Mouse (Mus musculus): ENCODE measurements around the gene Tmem165. TPM values are rescaled to one million over a fixed set of nuclear protein-coding genes. Genes with fewer than 3 reads are reported as not detected.
A peak's percentile ranks its signal among the peaks of the same experiment; 100 is the strongest.

Gene Tmem165
- 142 and 148 TPM in 2 replicates for polyA plus RNA-seq (2016; fragmentation: Nextera tagmentation; extraction: Ambion mirVana)

DNA sequence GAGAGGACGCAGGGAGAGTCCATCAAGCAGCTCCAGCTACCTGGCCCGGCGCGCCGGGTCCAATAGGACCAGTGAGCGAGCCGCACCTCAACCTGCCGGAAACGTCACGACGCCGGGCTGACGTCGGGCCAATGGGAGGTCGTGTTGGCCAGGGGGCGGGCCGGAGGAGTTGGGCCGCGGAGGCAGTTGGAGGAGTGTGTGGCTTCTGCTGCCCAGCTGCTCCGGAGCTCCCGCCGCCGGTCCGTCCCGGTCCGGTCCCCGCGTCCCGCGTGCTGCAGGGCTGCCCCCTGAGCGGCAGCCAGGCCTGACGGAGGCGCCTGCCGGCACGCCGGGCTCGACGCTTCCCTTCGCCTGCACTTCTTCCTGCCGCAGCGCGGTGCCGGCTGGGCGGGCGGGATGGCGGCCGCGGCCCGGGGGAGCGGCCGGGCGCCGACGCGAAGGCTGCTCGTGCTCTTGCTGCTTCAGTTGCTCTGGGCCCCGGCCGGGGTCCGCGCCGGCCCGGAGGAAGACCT lies at the start of gene Tmem165:
Tmem165 (plus strand) TSS at position 131 of the 512 bp plus-strand sequence.
- WGBS = under 1% methylated on average over 62 of the region's 62 CpGs
- no peaks in the 10 kb centered on the region for H3K27me3 ChIP-seq
- 0 out of 2 replicates have a peak, but pooled peaks cover 5% of the 10 kb centered on the region for H3K36me3 ChIP-seq

DNA sequence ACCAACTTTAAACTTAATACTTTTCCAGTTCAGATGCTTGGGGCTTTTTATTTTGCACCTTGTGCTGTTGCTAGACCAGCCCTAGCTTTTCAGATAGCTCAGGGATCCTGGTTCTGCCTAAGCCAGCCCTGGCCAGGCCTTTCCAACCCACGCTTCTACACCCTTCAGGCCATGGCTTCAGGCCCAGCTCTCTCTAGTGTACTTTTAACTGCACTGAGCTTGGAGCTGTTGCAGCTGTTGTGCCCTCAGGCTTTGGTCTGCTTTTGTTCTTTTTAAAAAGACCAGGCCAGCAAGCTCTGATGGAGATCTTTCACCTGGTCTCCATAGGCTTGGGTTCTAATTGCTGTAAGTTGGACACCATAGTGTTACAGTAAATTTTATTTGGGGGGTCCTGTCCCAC lies 48.0 kb upstream of the Tmem165 start:
- Histone ChIP-seq H3K27me3 (no peaks in the 10 kb centered on the region), H3K4me1 (peaks cover 9% of the 10 kb centered on the region; the same call in 1 of the 2 replicates), H3K27ac (no peak overlapping the region), H3K9ac (no peak overlapping the region), H3K4me2 (replicated peaks) (no peak overlapping the region), H3K4me3 (no peak overlapping the region), H3K9me3 (no peaks in the 10 kb centered on the region), H3K36me3 (no peaks in the 10 kb centered on the region)
- no peak for ATAC-seq (ENCODE audit: insufficient number of reproducible peaks, insufficient read depth, low FRiP score, low TSS enrichment)
- 75% methylated on average over 1 of the region's 1 CpGs for WGBS

More for the DNA sequence above, at the start of gene Tmem165:
- ATAC-seq (ENCODE audit: insufficient number of reproducible peaks, insufficient read depth, low FRiP score, low TSS enrichment) = peak; percentile 95
- peak within 1 kb of the TSS; percentile 97 for H3K9ac ChIP-seq
- H3K4me3 ChIP-seq = peak within 1 kb of the TSS; percentile 95
- peak within 1 kb of the TSS; percentile 97 for H3K27ac ChIP-seq
- peaks cover 27% of the 10 kb centered on the region for H3K4me1 ChIP-seq
- H3K4me2 ChIP-seq (replicated peaks) = peak within 1 kb of the TSS; percentile 78
- no peaks in the 10 kb centered on the region for H3K9me3 ChIP-seq

- no peaks in the 10 kb centered on the region for H3K27me3 ChIP-seq
- H3K4me3 ChIP-seq = no peak overlapping the region
- no peaks in the 10 kb centered on the region for H3K36me3 ChIP-seq
- H3K9me3 ChIP-seq = no peaks in the 10 kb centered on the region
- no peak overlapping the region for H3K9ac ChIP-seq
- peaks cover 9% of the 10 kb centered on the region; the same call in 1 of the 2 replicates for H3K4me1 ChIP-seq
- H3K27ac ChIP-seq = no peak overlapping the region
- H3K4me2 ChIP-seq (replicated peaks) = no peak overlapping the region
- ATAC-seq (ENCODE audit: insufficient number of reproducible peaks, insufficient read depth, low FRiP score, low TSS enrichment) = no peak
- 96% methylated on average over 3 of the region's 3 CpGs for WGBS
Measured at GRCm38 (mm10) chr5:76136271-76136670, 47.4 kb upstream of the Tmem165 start.

DNA sequence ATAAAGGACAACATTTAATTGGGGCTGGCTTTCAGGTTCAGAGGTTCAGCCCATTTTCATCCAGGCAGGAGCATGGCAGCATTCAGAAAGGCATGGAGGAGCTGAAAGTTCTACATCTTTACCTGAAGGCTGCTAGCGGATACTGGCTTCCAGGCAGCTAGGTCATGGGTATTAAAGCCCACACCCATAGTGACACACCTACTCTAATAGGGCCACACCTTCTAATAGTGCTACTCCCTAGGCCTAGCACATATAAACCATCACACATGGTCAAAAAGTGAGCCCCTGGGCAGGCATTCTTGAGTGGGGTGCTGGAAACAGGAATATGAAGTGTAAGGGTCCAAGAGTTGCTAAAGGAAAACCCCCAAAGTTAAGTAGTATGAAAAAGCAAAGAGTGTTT lies 46.1 kb upstream of the Tmem165 start:
- Histone ChIP-seq H3K4me1 (peaks cover 9% of the 10 kb centered on the region; the same call in 1 of the 2 replicates), H3K4me3 (no peak overlapping the region), H3K36me3 (no peaks in the 10 kb centered on the region), H3K9ac (no peak overlapping the region), H3K9me3 (no peaks in the 10 kb centered on the region), H3K27me3 (no peaks in the 10 kb centered on the region), H3K27ac (no peak overlapping the region), H3K4me2 (replicated peaks) (no peak overlapping the region)
- 86% methylated on average over 1 of the region's 1 CpGs for WGBS
- ATAC-seq (ENCODE audit: insufficient number of reproducible peaks, insufficient read depth, low FRiP score, low TSS enrichment) = no peak

- Histone ChIP-seq H3K4me1 (peaks cover 9% of the 10 kb centered on the region; the same call in 1 of the 2 replicates), H3K9ac (no peak overlapping the region), H3K9me3 (no peaks in the 10 kb centered on the region), H3K4me2 (replicated peaks) (no peak overlapping the region), H3K4me3 (no peak overlapping the region), H3K27ac (no peak overlapping the region), H3K27me3 (no peaks in the 10 kb centered on the region), H3K36me3 (no peaks in the 10 kb centered on the region)
- WGBS = 80% methylated on average over 1 of the region's 1 CpGs
- ATAC-seq (ENCODE audit: insufficient number of reproducible peaks, insufficient read depth, low FRiP score, low TSS enrichment) = no peak
Measured at GRCm38 (mm10) chr5:76138071-76138470, 45.6 kb upstream of the Tmem165 start.

DNA sequence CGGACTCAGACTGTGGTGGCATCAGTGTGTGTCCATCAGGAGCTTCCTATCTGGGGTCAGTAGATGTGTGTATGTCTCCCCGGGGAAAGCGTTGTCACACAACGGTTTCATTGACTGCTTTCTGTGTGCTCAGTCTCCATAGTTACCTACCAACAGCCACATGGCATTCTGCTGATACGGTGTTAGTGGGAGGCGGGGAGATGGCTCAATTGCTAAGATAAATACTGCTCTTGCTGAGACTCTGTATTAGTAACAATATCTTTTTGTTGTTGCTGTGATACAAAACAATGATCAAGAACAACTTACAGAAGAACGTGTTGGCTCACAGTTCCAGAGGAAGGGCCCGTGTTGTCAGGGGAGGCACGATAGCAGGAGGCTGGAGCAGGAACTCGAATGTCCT lies 45.2 kb upstream of the Tmem165 start:
- ATAC-seq (ENCODE audit: insufficient number of reproducible peaks, insufficient read depth, low FRiP score, low TSS enrichment) = no peak
- H3K27ac ChIP-seq = no peak overlapping the region
- H3K4me1 ChIP-seq = peaks cover 9% of the 10 kb centered on the region; the same call in 1 of the 2 replicates
- H3K4me2 ChIP-seq (replicated peaks) = no peak overlapping the region
- H3K9ac ChIP-seq = no peak overlapping the region
- no peaks in the 10 kb centered on the region for H3K36me3 ChIP-seq
- H3K4me3 ChIP-seq = no peak overlapping the region
- H3K9me3 ChIP-seq = no peaks in the 10 kb centered on the region
- no peaks in the 10 kb centered on the region for H3K27me3 ChIP-seq
- WGBS = 73% methylated on average over 10 of the region's 10 CpGs

DNA sequence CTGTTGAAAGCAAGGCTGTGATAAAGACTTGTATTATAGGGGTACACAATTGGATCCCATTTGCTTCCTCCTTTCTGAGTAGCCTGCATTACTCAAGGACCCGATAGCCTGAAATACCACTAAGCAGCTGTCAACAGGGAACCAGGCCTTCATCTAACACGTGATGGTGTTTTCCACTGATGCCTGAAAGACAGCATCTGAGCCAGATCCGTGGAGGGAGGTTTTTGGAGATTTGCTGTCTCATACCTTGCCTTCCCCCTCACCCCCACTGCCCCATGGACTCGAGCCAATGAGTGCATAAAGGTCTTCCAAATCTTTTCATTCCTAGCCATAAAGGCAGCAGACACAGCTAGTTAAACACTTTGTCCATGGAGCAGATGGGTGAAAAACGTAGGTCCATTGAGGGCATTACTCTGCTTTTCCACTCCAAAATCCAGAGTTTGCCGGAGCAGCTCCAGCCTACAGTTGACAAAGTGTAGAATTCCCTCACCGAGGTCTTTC lies 44.5 kb upstream of the Tmem165 start:
- no peaks in the 10 kb centered on the region for H3K36me3 ChIP-seq
- no peaks in the 10 kb centered on the region for H3K9me3 ChIP-seq
- peaks cover 9% of the 10 kb centered on the region; the same call in 1 of the 2 replicates for H3K4me1 ChIP-seq
- H3K27me3 ChIP-seq = no peaks in the 10 kb centered on the region
- ATAC-seq (ENCODE audit: insufficient number of reproducible peaks, insufficient read depth, low FRiP score, low TSS enrichment) = no peak
- no peak overlapping the region for H3K4me3 ChIP-seq
- no peak overlapping the region for H3K9ac ChIP-seq
- H3K27ac ChIP-seq = no peak overlapping the region
- peak overlapping the region; percentile 75 for H3K4me2 ChIP-seq (replicated peaks)
- WGBS = 61% methylated on average over 7 of the region's 7 CpGs

GRCm38 (mm10) chr5:76139808-76140729 lies 43.6 kb upstream of the Tmem165 start, which contains the start of gene Srd5a3:
Gene Srd5a3, plus strand, starts transcription at chr5:76140271.
- under 1% methylated on average over 69 of the region's 69 CpGs for WGBS
- H3K4me3 ChIP-seq = peak within 1 kb of the TSS; percentile 63
- no peaks in the 10 kb centered on the region for H3K27me3 ChIP-seq
- peak within 1 kb of the TSS; percentile 97 for H3K27ac ChIP-seq
- peak within 1 kb of the TSS; percentile 84 for H3K9ac ChIP-seq
- peak; percentile 94 for ATAC-seq (ENCODE audit: insufficient number of reproducible peaks, insufficient read depth, low FRiP score, low TSS enrichment)
- H3K4me1 ChIP-seq = peaks cover 9% of the 10 kb centered on the region; the same call in 1 of the 2 replicates
- peak within 1 kb of the TSS; percentile 75 for H3K4me2 ChIP-seq (replicated peaks)
- H3K9me3 ChIP-seq = no peaks in the 10 kb centered on the region
- no peaks in the 10 kb centered on the region for H3K36me3 ChIP-seq

DNA sequence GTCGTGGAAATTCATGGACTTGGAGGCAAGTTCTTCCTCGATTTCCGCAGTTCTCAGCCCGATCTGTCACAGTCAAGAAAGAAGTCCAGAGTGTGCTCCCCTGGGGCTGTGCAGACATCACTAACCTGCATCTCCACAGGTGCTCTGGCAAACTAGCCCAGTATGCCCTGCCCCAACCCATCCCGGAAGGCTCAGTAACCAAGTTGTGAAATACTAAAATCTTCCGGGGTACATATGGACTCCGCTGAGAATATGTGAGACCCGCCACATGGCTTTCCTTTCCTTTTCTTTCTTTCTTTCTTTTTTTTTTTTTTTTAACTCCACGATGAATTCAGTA lies 43.0 kb upstream of the Tmem165 start:
- Histone ChIP-seq H3K27ac (peak overlapping the region; percentile 97), H3K9ac (peak overlapping the region; percentile 84), H3K9me3 (no peaks in the 10 kb centered on the region), H3K4me2 (replicated peaks) (peak overlapping the region; percentile 75), H3K36me3 (no peaks in the 10 kb centered on the region), H3K4me1 (peaks cover 9% of the 10 kb centered on the region; the same call in 1 of the 2 replicates), H3K4me3 (peak overlapping the region; percentile 63), H3K27me3 (no peaks in the 10 kb centered on the region)
- 13% methylated on average over 9 of the region's 9 CpGs for WGBS
- ATAC-seq (ENCODE audit: insufficient number of reproducible peaks, insufficient read depth, low FRiP score, low TSS enrichment) = peak; percentile 45; the same call in 1 of the 2 replicates

- no peak overlapping the region for H3K9ac ChIP-seq
- WGBS = 87% methylated on average over 4 of the region's 4 CpGs
Measured at GRCm38 (mm10) chr5:76143356-76143755, 40.3 kb upstream of the Tmem165 start.

DNA sequence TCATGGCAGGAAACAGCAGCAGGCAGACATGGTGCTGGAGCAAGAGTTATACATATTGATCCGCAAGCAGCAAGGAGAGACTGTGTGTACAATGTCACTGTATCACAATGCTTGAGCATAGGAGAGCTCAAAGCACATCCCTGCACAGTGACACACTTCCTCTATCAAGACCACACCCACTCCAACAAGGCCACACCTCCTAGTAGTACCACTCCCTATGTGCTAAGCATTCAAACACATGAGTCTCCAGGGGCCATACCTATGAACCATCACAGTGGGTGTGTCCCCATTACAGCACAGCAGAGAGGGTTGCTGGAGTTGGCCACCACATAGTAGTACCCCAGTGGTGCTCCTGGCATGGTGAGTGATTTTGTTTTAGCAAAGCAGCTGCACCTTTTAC lies 37.3 kb upstream of the Tmem165 start:
- Histone ChIP-seq H3K27me3 (no peaks in the 10 kb centered on the region), H3K27ac (no peak overlapping the region), H3K4me1 (no peaks in the 10 kb centered on the region), H3K36me3 (peaks cover 5% of the 10 kb centered on the region), H3K9me3 (no peaks in the 10 kb centered on the region), H3K4me2 (replicated peaks) (no peak overlapping the region), H3K4me3 (no peak overlapping the region), H3K9ac (no peak overlapping the region)
- no peak for ATAC-seq (ENCODE audit: insufficient number of reproducible peaks, insufficient read depth, low FRiP score, low TSS enrichment)
- 100% methylated on average over 1 of the region's 1 CpGs for WGBS

More at GRCm38 (mm10) chr5:76143356-76143755, 40.3 kb upstream of the Tmem165 start:
- no peaks in the 10 kb centered on the region for H3K27me3 ChIP-seq
- no peak overlapping the region for H3K4me3 ChIP-seq
- no peak overlapping the region for H3K27ac ChIP-seq
- no peaks in the 10 kb centered on the region for H3K36me3 ChIP-seq
- no peak overlapping the region for H3K4me2 ChIP-seq (replicated peaks)
- ATAC-seq (ENCODE audit: insufficient number of reproducible peaks, insufficient read depth, low FRiP score, low TSS enrichment) = no peak
- no peaks in the 10 kb centered on the region for H3K9me3 ChIP-seq
- H3K4me1 ChIP-seq = peaks cover 9% of the 10 kb centered on the region; the same call in 1 of the 2 replicates
